Mouse (Mus musculus) bone marrow, adult 2 months (tissue): Measurements from ENCODE around the gene Slc25a26.

Experiments used
- CTCF ChIP-seq: fragments of 200-500 bp; IDR thresholded peaks from 2 replicates; pipeline ENCODE4 v1.5.1; 2011; ENCODE audit warnings: low read length, control low read depth; ENCODE audit not compliant: control insufficient read depth, insufficient read depth
- POLR2A ChIP-seq: fragments of 200-500 bp; IDR thresholded peaks from 2 replicates; pipeline ENCODE4 v1.6.1; 2011; ENCODE audit warnings: low read depth, mild to moderate bottlenecking, control low read depth, low read length, borderline replicate concordance; ENCODE audit not compliant: control insufficient read depth

GRCm38 (mm10) chr6:94541133-94541532 is 41.0 kb downstream of the Slc25a26 start:
- TF ChIP-seq CTCF (no peak), POLR2A (no peak)
